Mouse (Mus musculus) spleen, postnatal 4 days (tissue): ENCODE data around the gene Taf13.
"Not testable (repeated sequence)": the region's sequence is repeated elsewhere in the genome, so short reads cannot be mapped to it uniquely, and the experiment has no call there.

Source experiments
- DNase-seq, 2 experiments: peaks; one replicate each; pipeline ENCODE4 v3.0.0; 2022; ENCODE audit warnings: low spot score in 2 of 2

Gene Taf13

GRCm38 (mm10) chr3:108571443-108572294 lies at the start of gene Taf13:
Gene Taf13 (plus strand): TSS chr3:108571698.
- peak; percentile 95 to 97 for DNase-seq

GRCm38 (mm10) chr3:108523415-108523814 lies 48.1 kb upstream of the Taf13 start:
- DNase-seq = no peak

GRCm38 (mm10) chr3:108528489-108528888 lies 43.0 kb upstream of the Taf13 start:
- no peak for DNase-seq

GRCm38 (mm10) chr3:108533114-108533885 lies 38.2 kb upstream of the Taf13 start:
- DNase-seq = no peak

GRCm38 (mm10) chr3:108533951-108534350 lies 37.5 kb upstream of the Taf13 start, which contains the start of gene 1700013F07Rik:
Gene 1700013F07Rik (plus strand): TSS chr3:108534150.
- DNase-seq = no peak

- no peak for DNase-seq
These were observed 35.5 kb upstream of the Taf13 start for GRCm38 (mm10) chr3:108535896-108536516.

GRCm38 (mm10) chr3:108536517-108537260 lies 34.8 kb upstream of the Taf13 start, which contains the start of gene 5330417C22Rik:
Gene 5330417C22Rik (minus strand): TSS chr3:108536536.
- no peak for DNase-seq

- peak; percentile 75 to 88 for DNase-seq
These were observed 34.2 kb upstream of the Taf13 start for GRCm38 (mm10) chr3:108537303-108537702.

- no peak for DNase-seq
These were observed 29.2 kb upstream of the Taf13 start for GRCm38 (mm10) chr3:108542299-108542698.

- DNase-seq = no peak
These were observed 17.4 kb upstream of the Taf13 start for GRCm38 (mm10) chr3:108554111-108554561.

- DNase-seq = peak; percentile 93 to 96
These were observed 16.7 kb upstream of the Taf13 start for GRCm38 (mm10) chr3:108554587-108555312.

- DNase-seq = no peak
These were observed 13.6 kb upstream of the Taf13 start for GRCm38 (mm10) chr3:108557888-108558287.

- DNase-seq = peak; percentile 95 to 97
These were observed 9.3 kb upstream of the Taf13 start, which contains the start of gene Tmem167b for GRCm38 (mm10) chr3:108562133-108562730. Gene Tmem167b (minus strand): TSS chr3:108562466.

GRCm38 (mm10) chr3:108562777-108563271 lies 8.7 kb upstream of the Taf13 start:
- peak; percentile 41 to 68 for DNase-seq

- DNase-seq = peak; percentile 84 to 88
These were observed 8.2 kb upstream of the Taf13 start for GRCm38 (mm10) chr3:108563309-108563708.

GRCm38 (mm10) chr3:108567990-108568877 lies 3.3 kb upstream of the Taf13 start:
- no peak for DNase-seq

- DNase-seq = not testable (repeated sequence)
These were observed 1.9 kb upstream of the Taf13 start for GRCm38 (mm10) chr3:108569636-108570035.

GRCm38 (mm10) chr3:108570813-108571212 lies 685 bp upstream of the Taf13 start:
- no peak for DNase-seq
